Mouse (Mus musculus) liver, postnatal 0 days (tissue): ENCODE results near the gene Mdm2. TPM values are rescaled to one million over a fixed set of nuclear protein-coding genes. Genes with fewer than 3 reads are reported as not detected.

Source experiments
- ATAC-seq: fragments of 200-750 bp; cut with Nextera tagmentation; 2 replicates; pipeline ENCODE4 v1.8.0; 2017; ENCODE audit warnings: mild to moderate bottlenecking, moderate library complexity
- DNase-seq: peaks from one replicate; pipeline ENCODE4 v3.0.0-alpha.2; 2016
- H3K27ac ChIP-seq: fragments of 300-500 bp; sonication (generic); 2 replicates; pipeline ENCODE4 v1.5.1; 2014; ENCODE audit warnings: antibody characterized with exemption, moderate library complexity, mild to moderate bottlenecking, low read depth
- H3K27me3 ChIP-seq: fragments of 300-500 bp; sonication (generic); 2 replicates; pipeline ENCODE4 v1.6.1; 2014; ENCODE audit warnings: low read length, control low read depth, mixed read lengths; ENCODE audit not compliant: insufficient read depth
- H3K36me3 ChIP-seq: fragments of 300-500 bp; sonication (generic); replicated peaks from 2 replicates; pipeline ENCODE4 v1.6.1; 2014; ENCODE audit warnings: mild to moderate bottlenecking, control low read depth, low read length, moderate library complexity, mixed read lengths; ENCODE audit not compliant: insufficient read depth
- H3K4me1 ChIP-seq: fragments of 300-500 bp; sonication (generic); 2 replicates; pipeline ENCODE4 v1.6.1; 2014; ENCODE audit warnings: antibody characterized with exemption, mild to moderate bottlenecking, control low read depth; ENCODE audit not compliant: insufficient read depth
- H3K4me2 ChIP-seq: fragments of 300-500 bp; sonication (generic); 2 replicates; pipeline ENCODE4 v1.6.1; 2014; ENCODE audit warnings: low read depth, mild to moderate bottlenecking, low read length, moderate library complexity, mixed read lengths
- H3K4me3 ChIP-seq: fragments of 300-500 bp; sonication (generic); 2 replicates; pipeline ENCODE4 v1.5.1; 2014; ENCODE audit warnings: low read depth, low read length
- H3K9ac ChIP-seq: fragments of 300-500 bp; sonication (generic); replicated peaks from 2 replicates; pipeline ENCODE4 v1.6.1; 2014; ENCODE audit warnings: mild to moderate bottlenecking, moderate library complexity
- H3K9me3 ChIP-seq: fragments of 300-500 bp; sonication (generic); 2 replicates; pipeline ENCODE4 v1.6.1; 2016; ENCODE audit warnings: mild to moderate bottlenecking, control low read depth, low read length, mixed read lengths
- CTCF ChIP-seq: sonication (generic); IDR thresholded peaks from 2 replicates; pipeline ENCODE4 v1.5.1; 2016; ENCODE audit warnings: antibody characterized with exemption, low read depth
- EP300 ChIP-seq: IDR thresholded peaks from 2 replicates; pipeline ENCODE4 v1.6.1; 2016; ENCODE audit warnings: antibody characterized with exemption, low read depth, mild to moderate bottlenecking
- WGBS: fragments of 180-500 bp; shearing (Covaris S2); extraction: QIAGEN DNeasy Blood & Tissue Kit; methylation state at CpG from one replicate; pipeline ENCODE4 v1.1.7; 2014; ENCODE audit not compliant: insufficient replicate concordance; 5-methylcytosine and 5-hydroxymethylcytosine counted together
- polyA plus RNA-seq: library from polyadenylated mRNA; unstranded; fragments of >200 nt; fragmentation: Nextera tagmentation; extraction: Ambion mirVana; gene quantifications from 2 replicates; pipeline ENCODE4 v1.2.1, GENCODE M21; 2015

Gene Mdm2
- polyA plus RNA-seq, 1 experiment from 2014 or later = 11.3 TPM

- Histone ChIP-seq H3K4me2 (no peak overlapping the region), H3K4me1 (peaks cover 6% of the 10 kb centered on the region; the same call in 1 of the 2 replicates), H3K27ac (no peak overlapping the region), H3K36me3 (no peaks in the 10 kb centered on the region), H3K9me3 (no peaks in the 10 kb centered on the region), H3K9ac (no peak overlapping the region), H3K27me3 (no peaks in the 10 kb centered on the region), H3K4me3 (no peak overlapping the region)
- TF ChIP-seq EP300 = no peak
- no peak for TF ChIP-seq CTCF
- ATAC-seq = no peak
- DNase-seq = no peak
- 76% methylated on average over 11 of the region's 11 CpGs for WGBS
Measured at GRCm38 (mm10) chr10:117659430-117659813, 51.1 kb downstream of the Mdm2 start.

- 86% methylated on average over 14 of the region's 14 CpGs for WGBS
- H3K4me1 ChIP-seq = peaks cover 6% of the 10 kb centered on the region; the same call in 1 of the 2 replicates
Measured at GRCm38 (mm10) chr10:117658522-117659429, 51.8 kb downstream of the Mdm2 start.

GRCm38 (mm10) chr10:117657659-117658306 is 52.8 kb downstream of the Mdm2 start:
- Histone ChIP-seq H3K27me3 (no peaks in the 10 kb centered on the region), H3K9ac (no peak overlapping the region), H3K36me3 (no peaks in the 10 kb centered on the region), H3K9me3 (no peaks in the 10 kb centered on the region), H3K4me2 (no peak overlapping the region), H3K27ac (no peak overlapping the region), H3K4me3 (no peak overlapping the region), H3K4me1 (peaks cover 4% of the 10 kb centered on the region; the same call in 1 of the 2 replicates)
- WGBS = 83% methylated on average over 3 of the region's 3 CpGs
- no peak for ATAC-seq
- TF ChIP-seq EP300 (no peak), CTCF (no peak)
- DNase-seq = no peak

More at GRCm38 (mm10) chr10:117658522-117659429, 51.8 kb downstream of the Mdm2 start:
- Histone ChIP-seq H3K36me3 (no peaks in the 10 kb centered on the region), H3K4me2 (no peak overlapping the region), H3K9ac (no peak overlapping the region), H3K27me3 (no peaks in the 10 kb centered on the region), H3K4me3 (no peak overlapping the region), H3K27ac (no peak overlapping the region), H3K9me3 (no peaks in the 10 kb centered on the region)
- DNase-seq = no peak
- ATAC-seq = no peak
- TF ChIP-seq CTCF (no peak), EP300 (no peak)

GRCm38 (mm10) chr10:117656985-117657658 is 53.4 kb downstream of the Mdm2 start:
- Histone ChIP-seq H3K27ac (no peak overlapping the region), H3K36me3 (no peaks in the 10 kb centered on the region), H3K9ac (no peak overlapping the region), H3K4me3 (no peak overlapping the region), H3K4me1 (no peaks in the 10 kb centered on the region), H3K27me3 (no peaks in the 10 kb centered on the region), H3K9me3 (no peaks in the 10 kb centered on the region), H3K4me2 (no peak overlapping the region)
- ATAC-seq (no peak), DNase-seq (no peak)
- TF ChIP-seq CTCF (no peak), EP300 (no peak)
- WGBS = 69% methylated on average over 7 of the region's 7 CpGs

- H3K9me3 ChIP-seq = no peaks in the 10 kb centered on the region
- ATAC-seq = no peak
- WGBS = 79% methylated on average over 6 of the region's 6 CpGs
- H3K36me3 ChIP-seq = no peaks in the 10 kb centered on the region
- H3K9ac ChIP-seq = no peak overlapping the region
- no peak overlapping the region for H3K4me3 ChIP-seq
- H3K27me3 ChIP-seq = no peaks in the 10 kb centered on the region
- H3K27ac ChIP-seq = no peak overlapping the region
- no peak for DNase-seq
- no peaks in the 10 kb centered on the region for H3K4me1 ChIP-seq
- no peak overlapping the region for H3K4me2 ChIP-seq
- no peak for TF ChIP-seq EP300
- TF ChIP-seq CTCF = no peak
Measured at GRCm38 (mm10) chr10:117656662-117656962, 53.9 kb downstream of the Mdm2 start.
